Mouse (Mus musculus) embryonic facial prominence, embryonic 12.5 days (tissue): ENCODE measurements around the gene Clcn3. TPM values are rescaled to one million over a fixed set of nuclear protein-coding genes. Genes with fewer than 3 reads are reported as not detected.

Experiments used
- ATAC-seq: fragments of 200-750 bp; cut with Nextera tagmentation; 2 replicates; pipeline ENCODE4 v1.8.0; 2017; ENCODE audit not compliant: insufficient number of reproducible peaks, insufficient read depth, low FRiP score, low TSS enrichment
- H3K27ac ChIP-seq: fragments of 300-500 bp; sonication (generic); 2 replicates; pipeline ENCODE4 v1.5.1; 2016; ENCODE audit warnings: mild to moderate bottlenecking
- H3K27me3 ChIP-seq: fragments of 300-500 bp; sonication (generic); 2 replicates; pipeline ENCODE4 v1.6.1; 2016; ENCODE audit warnings: mild to moderate bottlenecking, moderate library complexity
- H3K36me3 ChIP-seq: fragments of 300-500 bp; sonication (generic); 2 replicates; pipeline ENCODE4 v1.6.1; 2016; ENCODE audit warnings: mild to moderate bottlenecking
- H3K4me1 ChIP-seq: fragments of 300-500 bp; sonication (generic); 2 replicates; pipeline ENCODE4 v1.6.1; 2016
- H3K4me2 ChIP-seq: fragments of 300-500 bp; sonication (generic); replicated peaks from 2 replicates; pipeline ENCODE4 v1.6.1; 2016; ENCODE audit warnings: mild to moderate bottlenecking, moderate library complexity
- H3K4me3 ChIP-seq: fragments of 300-500 bp; sonication (generic); 2 replicates; pipeline ENCODE4 v1.5.1; 2016; ENCODE audit warnings: mild to moderate bottlenecking
- H3K9ac ChIP-seq: fragments of 300-500 bp; sonication (generic); 2 replicates; pipeline ENCODE4 v1.6.1; 2016; ENCODE audit warnings: mild to moderate bottlenecking, moderate library complexity
- H3K9me3 ChIP-seq: fragments of 300-500 bp; sonication (generic); 2 replicates; pipeline ENCODE4 v1.6.1; 2016; ENCODE audit warnings: mild to moderate bottlenecking, moderate library complexity
- WGBS: fragments of 180-500 bp; shearing (Covaris S2); methylation state at CpG from one replicate; pipeline ENCODE4 v1.1.7; 2016; 5-methylcytosine and 5-hydroxymethylcytosine counted together
- polyA plus RNA-seq: library from polyadenylated mRNA; unstranded; fragments of >200 nt; fragmentation: Nextera tagmentation; extraction: Ambion mirVana; gene quantifications from 2 replicates; pipeline ENCODE4 v1.2.1, GENCODE M21; 2016

The Clcn3 gene
- polyA plus RNA-seq, 1 experiment from 2014 or later: 18.0 TPM

GRCm38 (mm10) chr8:60973448-60973847, 9.7 kb downstream of the Clcn3 start:
- no peaks in the 10 kb centered on the region for H3K27me3 ChIP-seq
- no peaks in the 10 kb centered on the region for H3K9me3 ChIP-seq
- ATAC-seq: no peak
- no peaks in the 10 kb centered on the region for H3K36me3 ChIP-seq
- H3K4me1 ChIP-seq: no peaks in the 10 kb centered on the region
- WGBS: 84% methylated on average over 2 of the region's 2 CpGs
- H3K4me2 ChIP-seq: no peak overlapping the region
- H3K4me3 ChIP-seq: no peak overlapping the region
- no peak overlapping the region for H3K27ac ChIP-seq
- no peak overlapping the region for H3K9ac ChIP-seq

GRCm38 (mm10) chr8:60971808-60972207, 11.3 kb downstream of the Clcn3 start:
- WGBS: 70% methylated on average over 4 of the region's 4 CpGs
- H3K36me3 ChIP-seq: no peaks in the 10 kb centered on the region
- no peak overlapping the region for H3K4me3 ChIP-seq

GRCm38 (mm10) chr8:60969091-60969490, 14.0 kb downstream of the Clcn3 start:
- no peaks in the 10 kb centered on the region for H3K36me3 ChIP-seq
- no peak overlapping the region for H3K9ac ChIP-seq
- no peak overlapping the region for H3K4me3 ChIP-seq
- no peak overlapping the region for H3K27ac ChIP-seq
- H3K4me2 ChIP-seq: no peak overlapping the region
- no peaks in the 10 kb centered on the region for H3K27me3 ChIP-seq
- 42% methylated on average over 2 of the region's 2 CpGs for WGBS
- H3K4me1 ChIP-seq: peaks cover 6% of the 10 kb centered on the region; the same call in 1 of the 2 replicates
- no peaks in the 10 kb centered on the region for H3K9me3 ChIP-seq
- no peak for ATAC-seq

More at GRCm38 (mm10) chr8:60971808-60972207, 11.3 kb downstream of the Clcn3 start:
- no peaks in the 10 kb centered on the region for H3K9me3 ChIP-seq
- no peak overlapping the region for H3K9ac ChIP-seq
- no peak for ATAC-seq
- no peaks in the 10 kb centered on the region for H3K4me1 ChIP-seq
- no peak overlapping the region for H3K4me2 ChIP-seq
- H3K27me3 ChIP-seq: no peaks in the 10 kb centered on the region
- no peak overlapping the region for H3K27ac ChIP-seq

- H3K4me1 ChIP-seq: peaks cover 6% of the 10 kb centered on the region; the same call in 1 of the 2 replicates
- no peak overlapping the region for H3K4me2 ChIP-seq
- no peaks in the 10 kb centered on the region for H3K27me3 ChIP-seq
- ATAC-seq: no peak
- WGBS: 59% methylated on average over 3 of the region's 3 CpGs
- no peaks in the 10 kb centered on the region for H3K36me3 ChIP-seq
- no peak overlapping the region for H3K27ac ChIP-seq
- no peaks in the 10 kb centered on the region for H3K9me3 ChIP-seq
- no peak overlapping the region for H3K9ac ChIP-seq
- H3K4me3 ChIP-seq: no peak overlapping the region
These were observed 17.4 kb downstream of the Clcn3 start for GRCm38 (mm10) chr8:60965741-60966140.

GRCm38 (mm10) chr8:60965306-60965705, 17.8 kb downstream of the Clcn3 start:
- 64% methylated on average over 6 of the region's 6 CpGs for WGBS
- Histone ChIP-seq H3K36me3 (no peaks in the 10 kb centered on the region), H3K4me2 (no peak overlapping the region), H3K27me3 (no peaks in the 10 kb centered on the region), H3K9ac (no peak overlapping the region), H3K4me1 (peaks cover 6% of the 10 kb centered on the region; the same call in 1 of the 2 replicates), H3K4me3 (no peak overlapping the region), H3K9me3 (no peaks in the 10 kb centered on the region), H3K27ac (no peak overlapping the region)
- ATAC-seq: no peak

- ATAC-seq: no peak
- peaks cover 6% of the 10 kb centered on the region; the same call in 1 of the 2 replicates for H3K4me1 ChIP-seq
- no peaks in the 10 kb centered on the region for H3K9me3 ChIP-seq
- no peak overlapping the region for H3K4me3 ChIP-seq
- no peaks in the 10 kb centered on the region for H3K36me3 ChIP-seq
- H3K27ac ChIP-seq: no peak overlapping the region
- WGBS: 83% methylated on average over 4 of the region's 4 CpGs
- no peak overlapping the region for H3K4me2 ChIP-seq
- no peaks in the 10 kb centered on the region for H3K27me3 ChIP-seq
- H3K9ac ChIP-seq: no peak overlapping the region
These were observed 18.6 kb downstream of the Clcn3 start for GRCm38 (mm10) chr8:60964518-60964917.

GRCm38 (mm10) chr8:60963931-60964330, 19.2 kb downstream of the Clcn3 start:
- H3K4me1 ChIP-seq: peaks cover 6% of the 10 kb centered on the region; the same call in 1 of the 2 replicates
- H3K4me2 ChIP-seq: no peak overlapping the region
- 72% methylated on average over 2 of the region's 2 CpGs for WGBS
- no peaks in the 10 kb centered on the region for H3K27me3 ChIP-seq
- ATAC-seq: no peak
- H3K36me3 ChIP-seq: no peaks in the 10 kb centered on the region
- no peak overlapping the region for H3K9ac ChIP-seq
- no peaks in the 10 kb centered on the region for H3K9me3 ChIP-seq
- H3K27ac ChIP-seq: no peak overlapping the region
- H3K4me3 ChIP-seq: no peak overlapping the region

- Histone ChIP-seq H3K36me3 (no peaks in the 10 kb centered on the region), H3K27ac (no peak overlapping the region), H3K9me3 (no peaks in the 10 kb centered on the region), H3K4me3 (no peak overlapping the region), H3K9ac (no peak overlapping the region), H3K4me2 (no peak overlapping the region), H3K4me1 (peaks cover 6% of the 10 kb centered on the region; the same call in 1 of the 2 replicates), H3K27me3 (no peaks in the 10 kb centered on the region)
- WGBS: 90% methylated on average over 3 of the region's 3 CpGs
- no peak for ATAC-seq
These were observed 20.3 kb downstream of the Clcn3 start for GRCm38 (mm10) chr8:60962763-60963162.

- Histone ChIP-seq H3K4me2 (no peak overlapping the region), H3K9ac (no peak overlapping the region), H3K27me3 (no peaks in the 10 kb centered on the region), H3K27ac (no peak overlapping the region), H3K9me3 (no peaks in the 10 kb centered on the region), H3K4me1 (no peaks in the 10 kb centered on the region), H3K36me3 (no peaks in the 10 kb centered on the region), H3K4me3 (no peak overlapping the region)
- WGBS: 92% methylated on average over 7 of the region's 7 CpGs
- ATAC-seq: no peak
These were observed 26.3 kb downstream of the Clcn3 start for GRCm38 (mm10) chr8:60956847-60957246.

GRCm38 (mm10) chr8:60954281-60955014, 28.7 kb downstream of the Clcn3 start:
- peak overlapping the region; percentile 17; the same call in 1 of the 2 replicates for H3K9ac ChIP-seq
- H3K27ac ChIP-seq: peak overlapping the region; percentile 88
- peak overlapping the region; percentile 34 for H3K4me3 ChIP-seq
- H3K9me3 ChIP-seq: no peaks in the 10 kb centered on the region
- peak; percentile 95 for ATAC-seq
- no peaks in the 10 kb centered on the region for H3K27me3 ChIP-seq
- H3K4me1 ChIP-seq: peaks cover 3% of the 10 kb centered on the region; the same call in 1 of the 2 replicates
- H3K36me3 ChIP-seq: no peaks in the 10 kb centered on the region
- peak overlapping the region; percentile 50 for H3K4me2 ChIP-seq
- WGBS: under 1% methylated on average over 15 of the region's 15 CpGs

- H3K27ac ChIP-seq: no peak overlapping the region
- no peak overlapping the region for H3K4me2 ChIP-seq
- no peak overlapping the region for H3K4me3 ChIP-seq
- H3K4me1 ChIP-seq: peaks cover 3% of the 10 kb centered on the region; the same call in 1 of the 2 replicates
- ATAC-seq: no peak
- H3K36me3 ChIP-seq: no peaks in the 10 kb centered on the region
- no peaks in the 10 kb centered on the region for H3K9me3 ChIP-seq
- no peak overlapping the region for H3K9ac ChIP-seq
- no peaks in the 10 kb centered on the region for H3K27me3 ChIP-seq
- 73% methylated on average over 5 of the region's 5 CpGs for WGBS
These were observed 30.3 kb downstream of the Clcn3 start for GRCm38 (mm10) chr8:60952803-60953202.

GRCm38 (mm10) chr8:60951757-60952156, 31.3 kb downstream of the Clcn3 start:
- 94% methylated on average over 1 of the region's 1 CpGs for WGBS
- H3K27ac ChIP-seq: no peak overlapping the region
- H3K9ac ChIP-seq: no peak overlapping the region
- H3K27me3 ChIP-seq: no peaks in the 10 kb centered on the region
- no peak overlapping the region for H3K4me3 ChIP-seq
- no peak for ATAC-seq
- no peak overlapping the region for H3K4me2 ChIP-seq
- H3K4me1 ChIP-seq: peaks cover 3% of the 10 kb centered on the region; the same call in 1 of the 2 replicates
- no peaks in the 10 kb centered on the region for H3K36me3 ChIP-seq
- no peaks in the 10 kb centered on the region for H3K9me3 ChIP-seq
